Mouse (Mus musculus): Measurements from ENCODE around the gene Scyl1.

DNA sequence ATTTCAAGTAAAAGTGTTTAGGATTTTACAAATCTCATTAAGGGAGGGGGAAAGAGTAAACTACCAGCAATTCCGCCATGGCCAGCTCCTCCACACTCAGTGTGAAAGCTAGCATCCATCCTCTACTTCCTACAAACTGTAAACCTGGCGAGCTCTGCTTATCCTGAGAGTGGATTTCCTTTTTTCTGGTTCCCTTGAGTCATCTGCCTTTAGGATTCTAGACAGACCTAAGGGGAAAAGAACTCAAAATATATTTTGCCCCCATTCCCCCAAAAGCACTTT lies 29.1 kb upstream of the Scyl1 start:
- no peak for TF ChIP-seq ZNF384 (IDR thresholded peaks at IDR 0.05; ENCODE audit: low read depth, low read length)
- TF ChIP-seq CHD2 (IDR thresholded peaks at IDR 0.05; ENCODE audit: low read depth, low read length): no peak
- no peak for TF ChIP-seq MAFK (IDR thresholded peaks at IDR 0.05; ENCODE audit: insufficient read depth, low read depth, low read length)

Data from ES-E14 (cell line).